Mouse (Mus musculus) G1E (cell line): Measurements from ENCODE around the gene Ctdsp2. TPM values are rescaled to one million over a fixed set of nuclear protein-coding genes. Genes with fewer than 3 reads are reported as not detected.

Experiments used
- ATAC-seq: 2 replicates; pipeline ENCODE4 v1.8.0; 2016; ENCODE audit warnings: mild to moderate bottlenecking; ENCODE audit not compliant: insufficient number of reproducible peaks, poor library complexity, low FRiP score, severe bottlenecking; ENCODE audit errors: extremely low read depth
- DNase-seq: peaks from one replicate; pipeline ENCODE4 v3.0.0; 2012; ENCODE audit warnings: low spot score
- H3K27me3 ChIP-seq: 2 replicates; pipeline ENCODE4 v1.6.1; 2012; ENCODE audit warnings: mild to moderate bottlenecking, low read length, inconsistent platforms; ENCODE audit not compliant: insufficient read depth
- H3K36me3 ChIP-seq: replicated peaks from 2 replicates; pipeline ENCODE3; 2012; ENCODE audit warnings: mild to moderate bottlenecking, inconsistent platforms
- H3K4me1 ChIP-seq: 2 replicates; pipeline ENCODE4 v1.6.1; 2012; ENCODE audit warnings: low read depth, low read length, inconsistent platforms, mixed read lengths; ENCODE audit not compliant: insufficient read depth
- H3K4me3 ChIP-seq: 2 replicates; pipeline ENCODE4 v1.5.1; 2012; ENCODE audit warnings: low read depth, mild to moderate bottlenecking, inconsistent platforms, low read length, moderate library complexity, mixed read lengths
- H3K9me3 ChIP-seq: replicated peaks from 2 replicates; pipeline ENCODE4 v1.6.1; 2012; ENCODE audit warnings: inconsistent platforms
- CTCF ChIP-seq: IDR thresholded peaks from 2 replicates; pipeline ENCODE4 v1.5.1; 2012; ENCODE audit warnings: low read depth, low read length, inconsistent platforms, mixed read lengths
- GATA1 ChIP-seq: IDR thresholded peaks from 2 replicates; pipeline ENCODE4 v1.6.1; 2012; ENCODE audit warnings: borderline replicate concordance, low read length, inconsistent platforms, mixed read lengths
- GATA2 ChIP-seq: IDR thresholded peaks from 2 replicates; pipeline ENCODE4 v1.6.1; 2012; ENCODE audit warnings: low read depth, low read length, inconsistent platforms, borderline replicate concordance
- POLR2AphosphoS5 ChIP-seq: IDR thresholded peaks from 2 replicates; pipeline ENCODE4 v1.6.1; 2012; ENCODE audit warnings: low read depth, low read length, inconsistent platforms; ENCODE audit not compliant: insufficient replicate concordance
- TAL1 ChIP-seq: conservative IDR thresholded peaks from 2 replicates; pipeline ENCODE4 v1.6.1; 2012; ENCODE audit warnings: low read depth, low read length, inconsistent platforms, mixed read lengths
- polyA plus RNA-seq: library from polyadenylated mRNA; stranded (reverse); fragments of >175 nt; gene quantifications from 2 replicates; pipeline ENCODE4 v1.2.3, GENCODE M21; 2012
- total RNA-seq, 2 experiments: library from RNA; stranded (forward) in 1 of 2; stranded (reverse) in 1 of 2; fragments of 200-1000 nt in 1 of 2; fragments of >200 nt in 1 of 2; fragmentation: Nextera tagmentation in 1 of 2; gene quantifications; 2 replicates each; pipeline ENCODE4 v1.2.3; 2014 to 2017

The Ctdsp2 gene
- total and polyA plus RNA-seq, 3 experiments = 30.2 to 162 (median 81.4) TPM

DNA sequence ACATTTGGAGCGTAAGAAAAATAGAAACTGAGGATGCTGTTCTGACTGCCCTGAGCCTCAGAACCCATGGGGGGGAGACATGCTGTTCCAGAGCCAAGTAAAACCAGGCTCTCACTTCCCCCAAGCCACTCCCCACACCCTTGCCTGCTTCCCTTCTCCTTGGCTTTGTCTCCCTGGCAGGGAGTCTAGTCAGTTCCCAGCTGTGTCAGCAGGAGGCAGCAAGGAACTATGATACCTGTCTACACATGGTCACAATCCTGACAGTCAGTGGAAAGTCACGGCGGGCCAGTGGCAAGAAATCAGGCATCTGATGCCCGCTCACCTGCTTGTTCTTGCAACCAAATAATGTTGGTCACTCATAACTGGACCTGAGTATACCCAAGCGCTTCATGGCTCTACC lies 38.0 kb downstream of the Ctdsp2 start:
- Histone ChIP-seq H3K4me3 (no peak overlapping the region), H3K27me3 (peaks cover 35% of the 10 kb centered on the region), H3K9me3 (no peaks in the 10 kb centered on the region), H3K36me3 (peaks cover 13% of the 10 kb centered on the region), H3K4me1 (no peaks in the 10 kb centered on the region)
- no peak for TF ChIP-seq GATA1
- TF ChIP-seq POLR2AphosphoS5 = no peak
- TF ChIP-seq GATA2 = no peak
- TF ChIP-seq CTCF = no peak
- TF ChIP-seq TAL1 = no peak
- no peak for DNase-seq
- no peak for ATAC-seq

DNA sequence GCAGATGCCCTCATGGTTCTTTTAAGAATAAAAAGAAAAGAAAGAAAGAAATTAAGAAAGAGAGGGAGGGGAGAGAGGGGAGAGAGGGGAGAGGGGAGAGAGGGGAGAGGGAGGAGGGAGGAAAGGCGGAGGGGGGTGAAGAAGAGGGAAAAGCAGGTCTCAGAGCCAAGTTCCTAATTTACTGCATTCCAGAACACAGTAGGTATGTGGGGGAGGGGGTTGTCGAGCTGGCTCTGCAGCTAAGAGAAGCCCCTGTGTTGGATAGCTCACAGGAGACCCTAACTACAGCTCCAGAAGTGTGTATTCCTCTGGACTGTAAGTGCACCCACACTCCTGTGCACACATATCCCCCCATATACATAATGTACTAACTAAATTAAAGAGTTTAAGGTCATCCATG lies 38.6 kb downstream of the Ctdsp2 start:
- H3K36me3 ChIP-seq = peaks cover 19% of the 10 kb centered on the region
- no peak overlapping the region for H3K4me3 ChIP-seq
- ATAC-seq (no peak), DNase-seq (no peak)
- H3K9me3 ChIP-seq = no peaks in the 10 kb centered on the region
- H3K4me1 ChIP-seq = no peaks in the 10 kb centered on the region
- peaks cover 32% of the 10 kb centered on the region for H3K27me3 ChIP-seq
- no peak for TF ChIP-seq TAL1
- no peak for TF ChIP-seq GATA1
- no peak for TF ChIP-seq GATA2
- TF ChIP-seq POLR2AphosphoS5 = no peak
- TF ChIP-seq CTCF = no peak

DNA sequence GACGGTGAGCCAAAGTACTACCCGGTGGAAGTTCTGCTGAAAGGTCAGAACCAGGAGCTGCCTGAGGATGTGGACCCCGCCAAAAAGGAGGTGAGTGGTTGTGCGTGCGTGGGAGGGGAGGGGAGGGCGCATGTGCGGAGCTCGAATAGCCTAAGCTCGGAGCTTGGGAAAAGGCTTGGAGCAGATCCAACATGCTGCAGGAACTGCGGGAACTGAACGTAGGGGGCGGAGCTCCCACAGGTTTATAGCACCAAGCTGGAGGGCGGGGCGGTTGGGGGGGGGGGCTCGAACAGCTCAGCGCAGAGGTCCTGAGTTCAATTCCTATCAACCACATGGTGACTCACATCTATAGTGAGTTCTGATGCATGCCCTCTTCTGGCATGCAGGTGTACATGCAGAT lies 39.9 kb downstream of the Ctdsp2 start:
- ATAC-seq = no peak
- H3K36me3 ChIP-seq = peaks cover 31% of the 10 kb centered on the region
- no peak overlapping the region for H3K4me3 ChIP-seq
- DNase-seq = no peak
- TF ChIP-seq TAL1 (no peak), POLR2AphosphoS5 (no peak)
- H3K27me3 ChIP-seq = peaks cover 28% of the 10 kb centered on the region
- H3K4me1 ChIP-seq = no peaks in the 10 kb centered on the region; the same call in 1 of the 2 replicates
- H3K9me3 ChIP-seq = no peaks in the 10 kb centered on the region

DNA sequence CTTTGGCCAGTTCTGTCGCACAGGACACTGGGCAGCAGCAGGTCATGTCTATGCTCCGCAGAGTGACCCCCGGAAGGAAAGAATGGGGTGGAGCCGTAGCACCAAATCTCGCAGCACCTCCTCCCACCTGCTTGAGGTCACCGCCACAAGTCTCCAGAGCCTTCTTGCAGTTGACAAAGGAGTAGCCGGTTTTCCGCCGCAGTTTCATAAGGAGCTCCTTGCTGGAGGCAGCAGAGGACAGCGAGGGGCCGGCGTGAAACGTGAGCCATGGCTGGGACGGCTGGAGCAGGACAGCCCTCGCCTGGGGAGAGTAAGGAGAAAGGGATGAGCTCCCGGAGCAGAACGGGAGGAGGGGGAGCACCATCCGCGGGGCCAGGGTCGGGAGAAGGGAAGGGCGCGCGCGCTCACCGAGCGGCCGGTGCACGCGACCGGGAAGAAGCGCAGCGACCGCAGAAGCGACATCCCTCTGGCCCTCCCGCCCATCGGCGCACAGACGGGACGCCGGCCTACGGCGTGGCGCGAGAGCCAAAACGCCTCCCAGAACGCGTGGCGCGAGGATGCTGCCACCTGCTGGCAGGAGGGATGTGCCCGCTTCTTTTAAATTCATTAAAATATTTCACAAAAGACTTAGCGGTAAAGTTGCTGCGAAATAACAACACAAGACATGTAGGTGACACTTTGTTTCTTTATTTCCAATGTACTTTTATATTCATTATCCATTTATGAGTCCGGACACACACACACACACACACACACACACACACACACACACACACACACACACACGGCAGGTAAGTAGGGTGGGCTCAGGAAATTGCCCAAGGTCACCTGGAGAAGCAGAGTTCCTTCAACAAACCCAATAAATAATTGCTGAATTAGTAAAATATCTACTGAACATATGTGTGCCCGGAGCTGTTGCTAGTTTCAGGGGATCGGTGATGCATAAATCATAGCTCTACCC lies 52.1 kb downstream of the Ctdsp2 start, which contains the start of gene Tsfm:
Gene Tsfm, minus strand, starts transcription at position 505 of the 961 bp plus-strand sequence.
- Histone ChIP-seq H3K4me1 (peaks cover 15% of the 10 kb centered on the region), H3K4me3 (peak within 1 kb of the TSS; percentile 95), H3K9me3 (no peaks in the 10 kb centered on the region), H3K27me3 (peaks cover 4% of the 10 kb centered on the region; the same call in 1 of the 2 replicates), H3K36me3 (peaks cover 37% of the 10 kb centered on the region)
- DNase-seq = peak; percentile 89
- peak; percentile 74 for ATAC-seq
- TF ChIP-seq POLR2AphosphoS5 (no peak), CTCF (peak; percentile 87), GATA1 (no peak)

DNA sequence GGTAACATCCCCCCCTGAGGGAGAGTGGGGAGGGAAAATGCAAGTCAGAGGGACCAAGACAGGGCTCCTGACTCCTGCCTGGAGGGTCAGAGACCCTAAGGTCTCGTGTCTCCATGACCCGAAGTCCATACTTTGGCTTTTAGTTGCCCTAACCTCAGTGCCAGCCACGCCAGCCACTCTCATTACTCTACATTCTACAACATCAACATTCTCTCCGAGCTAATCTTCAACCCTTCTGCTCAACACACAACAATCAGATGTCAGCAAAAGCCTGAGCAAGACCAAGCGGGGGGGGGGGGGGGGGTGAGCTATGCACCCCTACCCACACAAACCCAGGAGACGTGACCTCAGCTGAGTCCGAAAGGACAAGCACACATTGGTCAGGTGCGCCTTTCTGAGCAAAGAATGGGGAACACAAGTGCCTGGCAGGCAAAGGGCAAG lies 54.8 kb downstream of the Ctdsp2 start:
- Histone ChIP-seq H3K4me3 (no peak overlapping the region), H3K9me3 (no peaks in the 10 kb centered on the region), H3K4me1 (peaks cover 15% of the 10 kb centered on the region), H3K36me3 (peaks cover 11% of the 10 kb centered on the region), H3K27me3 (peaks cover 17% of the 10 kb centered on the region; the same call in 1 of the 2 replicates)
- no peak for ATAC-seq
- DNase-seq = no peak
- TF ChIP-seq GATA2 = no peak
- no peak for TF ChIP-seq CTCF
- TF ChIP-seq TAL1 = no peak
- no peak for TF ChIP-seq GATA1
- TF ChIP-seq POLR2AphosphoS5 = no peak

DNA sequence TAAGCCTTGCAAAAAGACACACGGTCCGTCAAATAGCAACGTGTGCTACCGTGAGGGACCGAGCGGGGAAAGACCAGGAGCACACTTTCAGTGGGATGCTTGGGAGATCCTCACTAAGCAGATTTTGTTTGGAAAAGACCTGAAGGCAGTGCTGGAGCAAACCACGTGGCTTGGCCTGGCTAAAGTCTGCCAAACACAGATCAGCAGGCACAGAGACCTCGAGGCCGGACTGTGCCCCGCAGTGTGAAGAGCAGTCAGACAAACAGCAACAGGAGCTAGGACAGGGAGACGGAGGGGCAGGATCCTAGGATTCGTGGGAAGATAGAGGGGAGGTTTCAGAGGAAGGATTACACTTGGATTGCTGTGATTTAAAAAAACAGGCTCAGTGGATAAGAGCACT lies 57.8 kb downstream of the Ctdsp2 start:
- no peaks in the 10 kb centered on the region for H3K36me3 ChIP-seq
- peaks cover 15% of the 10 kb centered on the region for H3K4me1 ChIP-seq
- ATAC-seq = no peak
- H3K27me3 ChIP-seq = peaks cover 31% of the 10 kb centered on the region
- no peak for TF ChIP-seq POLR2AphosphoS5
- TF ChIP-seq GATA1 = no peak
- TF ChIP-seq TAL1 = no peak
- no peak for TF ChIP-seq GATA2
- no peak for TF ChIP-seq CTCF
- H3K4me3 ChIP-seq = no peak overlapping the region
- H3K9me3 ChIP-seq = no peaks in the 10 kb centered on the region
- DNase-seq = no peak

DNA sequence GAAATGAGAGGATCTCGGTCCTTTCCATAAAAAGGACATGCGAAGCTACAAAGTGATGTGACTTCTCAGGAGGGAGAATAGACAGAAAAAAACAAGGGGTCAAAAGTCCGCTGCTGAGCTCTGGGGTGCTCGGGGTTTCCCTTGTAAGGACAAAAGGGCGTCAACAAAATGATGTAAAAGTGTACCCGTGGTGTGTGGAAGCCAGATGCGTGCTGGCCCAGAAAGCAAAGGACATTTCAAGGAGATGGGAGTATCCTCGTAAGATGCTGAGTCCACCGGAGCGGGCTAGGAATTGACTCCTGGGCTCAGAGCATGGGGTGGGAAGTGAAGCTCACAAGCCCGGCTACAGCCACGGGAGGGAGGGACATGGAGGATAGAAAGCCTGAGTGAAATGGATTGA lies 59.1 kb downstream of the Ctdsp2 start:
- Histone ChIP-seq H3K9me3 (no peaks in the 10 kb centered on the region), H3K27me3 (peaks cover 34% of the 10 kb centered on the region), H3K4me1 (peaks cover 22% of the 10 kb centered on the region), H3K4me3 (no peak overlapping the region), H3K36me3 (no peaks in the 10 kb centered on the region)
- ATAC-seq = no peak
- no peak for DNase-seq
- TF ChIP-seq GATA1 = no peak
- TF ChIP-seq TAL1 = no peak
- no peak for TF ChIP-seq GATA2
- TF ChIP-seq POLR2AphosphoS5 = no peak
- no peak for TF ChIP-seq CTCF
